Mouse (Mus musculus) thymus, postnatal 25 days (tissue): ENCODE measurements at regions not wholly inside any gene's neighbourhood (a gene's known extent, or its start where the extent isn't known, plus 50 kb on each side); places are given as distances from the start of the nearest gene placed in this dataset.

ENCODE experiments used
- DNase-seq: peaks from one replicate; pipeline ENCODE4 v3.0.0; 2022

DNA sequence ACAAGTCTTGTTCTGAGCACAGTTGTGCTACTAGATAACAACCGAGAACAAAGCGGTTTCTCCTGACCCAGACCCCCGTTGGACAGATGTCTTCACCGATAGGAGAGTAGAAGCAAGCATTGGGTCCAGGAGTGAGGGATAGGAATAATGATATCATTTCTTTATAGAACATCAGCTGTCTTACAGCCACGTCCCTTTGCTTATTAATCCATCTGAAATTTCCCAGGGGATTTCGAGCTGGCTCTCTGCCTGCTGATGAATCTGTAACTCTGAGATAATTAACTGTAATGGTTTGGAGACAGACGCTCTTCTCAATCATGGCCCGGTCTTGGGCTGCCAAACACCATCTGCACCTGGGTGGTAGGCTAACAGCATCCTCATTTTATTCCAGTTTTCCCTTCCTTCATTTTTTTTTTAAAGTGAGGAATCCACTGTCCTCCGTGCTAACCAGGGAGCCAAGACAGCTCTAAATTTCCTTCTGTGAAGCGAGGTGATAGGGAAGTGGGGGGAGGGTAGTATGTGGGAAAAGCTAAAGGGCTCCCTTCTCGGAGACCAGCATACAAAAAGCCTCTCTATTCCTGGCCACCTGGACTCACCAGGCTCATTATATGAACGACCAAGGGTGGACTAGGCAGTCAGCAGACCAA, 75.0 kb upstream of the 1700025G04Rik start:
- no peak for DNase-seq

DNA sequence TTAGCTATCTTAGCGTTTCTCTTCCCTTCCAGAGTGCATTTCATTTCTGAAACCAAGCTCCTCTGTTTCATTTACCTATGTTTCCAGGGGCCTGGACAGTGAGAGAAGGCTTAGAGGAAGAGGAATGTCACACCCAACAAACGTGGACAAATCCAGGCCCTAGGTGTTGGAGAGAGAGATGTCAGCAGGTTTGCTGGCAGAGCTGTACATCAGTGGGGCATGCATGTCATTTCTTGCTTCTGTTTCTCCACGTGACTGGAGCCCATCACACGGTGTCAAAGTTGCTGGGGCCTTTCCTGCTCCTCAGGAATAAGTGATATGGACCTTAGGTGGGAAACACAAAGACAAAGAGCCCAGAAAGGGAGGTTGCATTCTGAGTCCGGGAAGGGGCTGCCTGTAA, 74.3 kb upstream of the 1700025G04Rik start:
- no peak for DNase-seq

DNA sequence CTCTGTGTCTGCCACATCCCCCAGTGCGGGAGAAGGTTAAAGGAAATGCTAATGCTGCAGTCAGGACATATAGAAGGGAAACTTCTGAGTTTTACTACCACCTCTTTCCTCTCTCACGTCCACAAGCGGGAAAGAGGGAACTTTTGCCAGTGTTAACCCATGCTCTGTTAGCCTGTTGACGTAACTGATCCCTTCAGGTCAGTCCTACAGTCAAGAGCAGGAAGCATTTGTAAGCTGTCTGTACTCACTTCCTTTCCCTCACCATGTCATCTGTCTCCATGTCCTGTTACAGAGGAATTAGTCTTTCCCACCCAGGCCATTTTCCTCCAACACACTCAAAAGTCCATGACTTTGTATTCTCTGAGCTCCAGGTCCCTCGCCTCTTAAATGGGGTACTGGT, 62.5 kb upstream of the 1700025G04Rik start:
- no peak for DNase-seq

DNA sequence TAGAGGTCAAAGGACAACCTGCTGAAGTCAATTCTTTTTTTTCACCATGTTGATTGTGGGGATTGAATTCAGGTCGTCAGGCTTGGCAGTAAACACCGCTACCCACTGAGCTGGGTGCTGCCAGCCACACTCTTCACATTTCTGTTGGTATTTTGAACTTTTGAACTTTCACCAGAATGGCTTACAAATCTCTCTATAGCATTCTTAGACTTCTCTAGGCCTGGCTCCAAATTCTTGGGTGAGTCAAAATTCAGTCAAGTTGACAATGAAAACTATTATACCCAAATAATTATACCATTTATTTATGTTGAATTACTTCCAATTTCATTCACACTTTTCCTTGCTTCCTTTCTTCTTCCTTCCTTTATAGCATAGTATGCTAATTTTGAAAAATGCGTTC, 58.8 kb upstream of the 1700025G04Rik start:
- DNase-seq: no peak

DNA sequence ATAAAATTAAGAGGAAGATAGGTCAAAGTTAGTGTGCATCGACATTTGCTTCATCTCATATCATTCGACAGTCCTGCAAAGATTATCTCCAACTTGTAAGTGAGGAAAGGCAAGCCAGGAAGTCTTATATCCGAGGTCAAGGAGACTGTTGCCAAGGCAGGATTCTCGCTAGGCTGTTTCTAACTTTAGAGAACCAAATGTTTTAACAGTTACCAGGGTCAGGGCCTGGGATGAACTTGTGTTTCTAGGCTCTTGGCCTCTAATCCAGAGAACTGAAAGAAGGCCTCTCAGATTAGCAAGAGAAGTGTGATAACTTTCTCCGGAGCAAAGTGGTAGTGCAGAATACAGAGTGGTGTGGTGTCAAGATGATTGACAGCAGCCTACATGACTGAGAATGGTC, 50.2 kb upstream of the 1700025G04Rik start:
- no peak for DNase-seq
